Comparison of ENCODE assay signal across 9 mouse cellular contexts in the genomic region with DNA sequence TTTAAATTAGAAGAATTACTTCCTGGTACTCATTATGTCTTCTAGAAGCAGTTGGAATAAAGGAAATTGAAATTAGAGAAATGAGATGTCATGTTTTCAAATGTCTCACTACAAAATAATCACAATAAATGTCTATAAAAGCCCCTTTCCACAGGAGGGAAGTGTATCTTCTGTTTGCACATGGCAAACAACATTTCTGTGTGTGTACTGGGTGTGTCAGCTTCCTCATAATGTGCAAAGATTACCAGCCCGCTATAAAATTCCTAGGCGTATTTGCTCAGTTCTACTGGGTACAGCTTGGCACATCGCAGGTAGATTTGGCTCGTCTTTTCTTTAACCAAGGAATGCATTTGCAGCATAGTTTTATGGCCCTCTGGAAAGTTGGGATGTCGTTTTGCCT. TPM values are rescaled to one million over a fixed set of nuclear protein-coding genes. Genes with fewer than 3 reads are reported as not detected.
DNase-seq lines count a peak whose midpoint lies in the region; ATAC-seq and TF ChIP-seq lines count a peak whose summit lies in the region.
"Had no signal": no experiment of that assay in that cellular context is flagged by ENCODE, and none has a peak within 500 bp of the region (broad histone marks: within the 10 kb centered on the region; RNA-seq: fewer than 3 reads in every experiment).

No protein-coding gene starts in this region.

- H3K4me3 ChIP-seq in kidney, embryonic 15.5 days (replicated peaks), result no peak overlapping the region
- peak overlapping the region; percentile 83 for H3K4me3 ChIP-seq in intestine, embryonic 14.5 days (ENCODE audit: low read depth, low read length)
- H3K4me3 ChIP-seq in midbrain, postnatal 0 days (ENCODE audit: low read depth, low read length), result peak overlapping the region; percentile 89; the same call in 1 of the 2 replicates

- H3K27ac ChIP-seq in kidney, embryonic 15.5 days, result no peak overlapping the region
- no peak overlapping the region for H3K27ac ChIP-seq in intestine, embryonic 14.5 days (ENCODE audit: low read depth)
- H3K27ac ChIP-seq in midbrain, postnatal 0 days (ENCODE audit: low read depth, low read length), result no peak overlapping the region

- TF ChIP-seq CTCF in midbrain, postnatal 0 days (IDR thresholded peaks at IDR 0.05), result no peak

- H3K27me3 ChIP-seq in kidney, embryonic 15.5 days, result no peaks in the 10 kb centered on the region
- H3K27me3 ChIP-seq in intestine, embryonic 14.5 days (replicated peaks; ENCODE audit: control insufficient read depth, insufficient read depth, low read length), result no peaks in the 10 kb centered on the region
- H3K27me3 ChIP-seq in midbrain, postnatal 0 days (ENCODE audit: insufficient read depth, low read length), result no peaks in the 10 kb centered on the region

- no peaks in the 10 kb centered on the region for H3K9me3 ChIP-seq in kidney, embryonic 15.5 days (replicated peaks)
- no peaks in the 10 kb centered on the region for H3K9me3 ChIP-seq in intestine, embryonic 14.5 days (ENCODE audit: control insufficient read depth, low read length)
- H3K9me3 ChIP-seq in midbrain, postnatal 0 days (ENCODE audit: low read length), result no peaks in the 10 kb centered on the region

- H3K4me2 ChIP-seq in kidney, embryonic 15.5 days, result peak overlapping the region; percentile 73
- peak overlapping the region; percentile 59 for H3K4me2 ChIP-seq in intestine, embryonic 14.5 days (ENCODE audit: low read length)
- H3K4me2 ChIP-seq in midbrain, postnatal 0 days (ENCODE audit: low read depth, low read length, poor library complexity, severe bottlenecking), result peak overlapping the region; percentile 78

- DNase-seq in kidney, adult 9 months, result no peak
- peak; percentile 43 for DNase-seq in c-Kit-positive CD71-positive TER-119-positive erythroid progenitor cells, embryonic 14.5 days (ENCODE audit: low spot score)
- DNase-seq in intestine, embryonic 14.5 days (ENCODE audit: low spot score), result no peak
- no peak for DNase-seq in midbrain, postnatal 0 days (ENCODE audit: low spot score)
- DNase-seq in spleen, postnatal 10 days (ENCODE audit: low spot score in 2 of 2), result no peak
- no peak for DNase-seq in spleen, postnatal 4 days (ENCODE audit: low spot score in 2 of 2)
- DNase-seq: cerebellum, adult 11 months had no signal

- no peak overlapping the region for H3K9ac ChIP-seq in kidney, embryonic 15.5 days
- H3K9ac ChIP-seq in intestine, embryonic 14.5 days (ENCODE audit: low read length), result peak overlapping the region; percentile 92; the same call in 1 of the 2 replicates
- no peak overlapping the region for H3K9ac ChIP-seq in midbrain, postnatal 0 days (replicated peaks; ENCODE audit: low read length, poor library complexity, severe bottlenecking)

- no peaks in the 10 kb centered on the region for H3K36me3 ChIP-seq in kidney, embryonic 15.5 days
- no peaks in the 10 kb centered on the region for H3K36me3 ChIP-seq in intestine, embryonic 14.5 days (ENCODE audit: control insufficient read depth, insufficient read depth, low read length)
- no peaks in the 10 kb centered on the region for H3K36me3 ChIP-seq in midbrain, postnatal 0 days (ENCODE audit: insufficient read depth, low read length)

- H3K4me1 ChIP-seq in kidney, embryonic 15.5 days, result peaks cover 35% of the 10 kb centered on the region
- peaks cover 15% of the 10 kb centered on the region; the same call in 1 of the 2 replicates for H3K4me1 ChIP-seq in intestine, embryonic 14.5 days (replicated peaks; ENCODE audit: control insufficient read depth, insufficient read depth, low read length)
- H3K4me1 ChIP-seq in midbrain, postnatal 0 days (ENCODE audit: insufficient read depth, low read length), result peaks cover 15% of the 10 kb centered on the region

- 67% methylated on average over 5 of the region's 5 CpGs for WGBS in kidney, embryonic 15.5 days
- WGBS in intestine, embryonic 14.5 days, result 60% methylated on average over 5 of the region's 5 CpGs
- WGBS in midbrain, postnatal 0 days, result 89% methylated on average over 5 of the region's 5 CpGs

- no peak for ATAC-seq in kidney, embryonic 15.5 days (replicated peaks; ENCODE audit: low FRiP score)
- no peak for ATAC-seq in intestine, embryonic 14.5 days (replicated peaks; ENCODE audit: low FRiP score, low TSS enrichment, low read depth)
- no peak for ATAC-seq in midbrain, postnatal 0 days (ENCODE audit: low FRiP score)

RNA-seq across cellular contexts. Expression of gene Dstn, which starts 2.5 kb away (rescaled TPM):
- 387 and 407 TPM in 2 replicates for polyA plus RNA-seq in kidney, embryonic 15.5 days (2015; fragmentation: Nextera tagmentation; extraction: Ambion mirVana)
- 684 and 706 TPM in 2 replicates for polyA plus RNA-seq in intestine, embryonic 14.5 days (2014; fragmentation: Nextera tagmentation; extraction: Ambion mirVana)
- total RNA-seq in midbrain, postnatal 0 days (2014; rRNA removed), result 244 and 284 TPM in 2 replicates
- polyA plus RNA-seq in midbrain, postnatal 0 days (2015; fragmentation: Nextera tagmentation; extraction: Ambion mirVana), result 409 and 413 TPM in 2 replicates

RNA-seq across cellular contexts. Expression of gene Bfsp1, which starts 54.6 kb away (rescaled TPM):
- 1.3 and 1.5 TPM in 2 replicates for polyA plus RNA-seq in kidney, embryonic 15.5 days (2015; fragmentation: Nextera tagmentation; extraction: Ambion mirVana)
- 1.6 and 2.3 TPM in 2 replicates for polyA plus RNA-seq in intestine, embryonic 14.5 days (2014; fragmentation: Nextera tagmentation; extraction: Ambion mirVana)
- 1.5 and 2.5 TPM in 2 replicates for total RNA-seq in midbrain, postnatal 0 days (2014; rRNA removed)
- polyA plus RNA-seq in midbrain, postnatal 0 days (2015; fragmentation: Nextera tagmentation; extraction: Ambion mirVana), result 2.5 TPM in 2 replicates
- total RNA-seq: gastrocnemius, adult 18-20 months had no signal
